Mouse (Mus musculus): ENCODE measurements around the gene Lect2.

DNA sequence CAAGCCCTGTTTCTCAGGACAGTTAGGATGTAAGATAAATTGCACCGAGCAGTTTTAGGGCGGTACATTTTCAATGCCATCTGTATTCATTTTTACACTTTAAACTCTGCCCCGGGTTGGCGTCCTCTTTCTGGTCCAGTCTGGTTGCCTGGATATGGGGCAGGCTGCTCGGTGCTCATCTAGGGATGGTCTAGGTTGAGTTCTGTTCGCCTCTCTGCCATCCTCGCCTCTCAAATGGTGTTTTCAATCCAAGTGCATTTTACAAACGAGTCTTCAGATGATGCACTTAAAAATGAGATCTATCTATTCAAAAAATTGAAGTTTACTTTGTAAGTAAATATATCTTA is 25.5 kb downstream of the Lect2 start:
- no peak for TF ChIP-seq CTCF (IDR thresholded peaks at IDR 0.05; ENCODE audit: control insufficient read depth, insufficient read depth, insufficient replicate concordance, low read depth, low read length)
- TF ChIP-seq POLR2A (IDR thresholded peaks at IDR 0.05; ENCODE audit: control insufficient read depth, low read depth, low read length): no peak
